Mouse (Mus musculus) adrenal gland, postnatal 10 days (tissue): ENCODE results near the gene Heg1. TPM values are rescaled to one million over a fixed set of nuclear protein-coding genes. Genes with fewer than 3 reads are reported as not detected.

ENCODE experiments used
- DNase-seq: peaks from one replicate; pipeline ENCODE4 v3.0.0; 2021; ENCODE audit warnings: mixed read lengths
- total RNA-seq, 2 experiments: library from RNA; stranded (reverse); gene quantifications; 2 replicates each; pipeline ENCODE4 v1.2.3; 2021

The Heg1 gene
- total RNA-seq, 2 experiments from 2014 or later = 83.8 to 95.3 TPM

GRCm38 (mm10) chr16:33770778-33771454 is 86.7 kb downstream of the Heg1 start:
- no peak for DNase-seq

- no peak for DNase-seq
Observed at GRCm38 (mm10) chr16:33772809-33773208, 88.6 kb downstream of the Heg1 start.

- peak; percentile 46 for DNase-seq
Observed at GRCm38 (mm10) chr16:33774972-33775371, 90.8 kb downstream of the Heg1 start.

- DNase-seq = no peak
Observed at GRCm38 (mm10) chr16:33775733-33776335, 91.7 kb downstream of the Heg1 start.

GRCm38 (mm10) chr16:33776766-33777529 is 92.8 kb downstream of the Heg1 start:
- no peak for DNase-seq

GRCm38 (mm10) chr16:33777607-33778006 is 93.4 kb downstream of the Heg1 start:
- no peak for DNase-seq

- peak; percentile 39 for DNase-seq
Observed at GRCm38 (mm10) chr16:33781789-33782728, 97.9 kb downstream of the Heg1 start.

- DNase-seq = no peak
Observed at GRCm38 (mm10) chr16:33782729-33783091, 98.5 kb downstream of the Heg1 start.

- no peak for DNase-seq
Observed at GRCm38 (mm10) chr16:33784547-33784946, 100.4 kb downstream of the Heg1 start.

GRCm38 (mm10) chr16:33785092-33785704 is 101.0 kb downstream of the Heg1 start:
- no peak for DNase-seq

- DNase-seq = no peak
Observed at GRCm38 (mm10) chr16:33786657-33787390, 102.7 kb downstream of the Heg1 start.

GRCm38 (mm10) chr16:33793846-33794791 is 109.9 kb downstream of the Heg1 start, which contains the start of gene Muc13:
Gene Muc13, plus strand, starts transcription at chr16:33794037.
- no peak for DNase-seq

GRCm38 (mm10) chr16:33795106-33795505 is 110.9 kb downstream of the Heg1 start:
- no peak for DNase-seq

- no peak for DNase-seq
Observed at GRCm38 (mm10) chr16:33795887-33796286, 111.7 kb downstream of the Heg1 start.

- no peak for DNase-seq
Observed at GRCm38 (mm10) chr16:33796756-33797155, 112.6 kb downstream of the Heg1 start.

GRCm38 (mm10) chr16:33797860-33798259 is 113.7 kb downstream of the Heg1 start:
- DNase-seq = peak; percentile 79

GRCm38 (mm10) chr16:33810002-33810401 is 125.8 kb downstream of the Heg1 start:
- no peak for DNase-seq

GRCm38 (mm10) chr16:33818413-33819165 is 134.4 kb downstream of the Heg1 start:
- DNase-seq = no peak
